Comparison of ENCODE assay signal across 22 mouse cellular contexts in genomic region chr7:24408186-24408585, GRCm38 (mm10). TPM values are rescaled to one million over a fixed set of nuclear protein-coding genes. Genes with fewer than 3 reads are reported as not detected.
A peak's percentile ranks its signal among the peaks of the same experiment; 100 is the strongest.
DNase-seq lines count a peak whose midpoint lies in the region; ATAC-seq and TF ChIP-seq lines count a peak whose summit lies in the region.
"Had no signal": no experiment of that assay in that cellular context is flagged by ENCODE, and none has a peak within 500 bp of the region (broad histone marks: within the 10 kb centered on the region; RNA-seq: fewer than 3 reads in every experiment).

No protein-coding gene starts in this region.

- no peaks in the 10 kb centered on the region for H3K4me1 ChIP-seq in intestine, embryonic 14.5 days (replicated peaks; ENCODE audit: control insufficient read depth, insufficient read depth, low read length)
- H3K4me1 ChIP-seq in intestine, postnatal 0 days (replicated peaks; ENCODE audit: control insufficient read depth, insufficient read depth, low read length) = no peaks in the 10 kb centered on the region
- H3K4me1 ChIP-seq: embryonic facial prominence, embryonic 10.5 days; embryonic facial prominence, embryonic 12.5 days had no signal

- WGBS in intestine, embryonic 14.5 days = 79% methylated on average over 9 of the region's 9 CpGs
- WGBS in intestine, postnatal 0 days = 88% methylated on average over 9 of the region's 9 CpGs

- no peaks in the 10 kb centered on the region for H3K27me3 ChIP-seq in intestine, embryonic 14.5 days (replicated peaks; ENCODE audit: control insufficient read depth, insufficient read depth, low read length)
- no peaks in the 10 kb centered on the region for H3K27me3 ChIP-seq in intestine, postnatal 0 days (replicated peaks; ENCODE audit: control insufficient read depth, insufficient read depth, low read length)
- H3K27me3 ChIP-seq: CH12.LX; embryonic facial prominence, embryonic 12.5 days; forebrain, embryonic 13.5 days; forebrain, embryonic 15.5 days; Patski had no signal

- H3K9me3 ChIP-seq in intestine, embryonic 14.5 days (ENCODE audit: control insufficient read depth, low read length) = no peaks in the 10 kb centered on the region
- H3K9me3 ChIP-seq in intestine, postnatal 0 days (ENCODE audit: control insufficient read depth) = no peaks in the 10 kb centered on the region
- H3K9me3 ChIP-seq: embryonic facial prominence, embryonic 10.5 days; embryonic facial prominence, embryonic 12.5 days; forebrain, embryonic 13.5 days; forebrain, embryonic 15.5 days; G1E had no signal

- no peak overlapping the region for H3K4me3 ChIP-seq in intestine, embryonic 14.5 days (ENCODE audit: low read depth, low read length)
- H3K4me3 ChIP-seq in intestine, postnatal 0 days (ENCODE audit: low read depth, low read length) = no peak overlapping the region
- H3K4me3 ChIP-seq: embryonic facial prominence, embryonic 10.5 days; embryonic facial prominence, embryonic 12.5 days; forebrain, embryonic 13.5 days; forebrain, embryonic 15.5 days had no signal

- H3K36me3 ChIP-seq in intestine, embryonic 14.5 days (ENCODE audit: control insufficient read depth, insufficient read depth, low read length) = 0 out of 2 replicates have a peak, but pooled peaks cover 14% of the 10 kb centered on the region
- H3K36me3 ChIP-seq in intestine, postnatal 0 days (ENCODE audit: control insufficient read depth, insufficient read depth) = peaks cover 42% of the 10 kb centered on the region; the same call in 1 of the 2 replicates

- DNase-seq in cerebellum, adult 11-12 months = peak; percentile 53
- peak; percentile 53 for DNase-seq in cerebellum, adult 9-10 months
- no peak for DNase-seq in cerebellum, postnatal 36 days
- no peak for DNase-seq in intestine, embryonic 14.5 days (ENCODE audit: low spot score)
- DNase-seq: adrenal gland, adult 8-10 months; adrenal gland, postnatal 14 days; adrenal gland, postnatal 36 days; B cell, adult 2 months; cerebellum, adult 18-20 months; forebrain, postnatal 0 days had no signal

- no peak overlapping the region for H3K4me2 ChIP-seq in intestine, embryonic 14.5 days (ENCODE audit: low read length)
- H3K4me2 ChIP-seq in intestine, postnatal 0 days (replicated peaks; ENCODE audit: low read depth) = no peak overlapping the region
- H3K4me2 ChIP-seq: embryonic facial prominence, embryonic 12.5 days; forebrain, embryonic 13.5 days; forebrain, embryonic 15.5 days had no signal

- no peak for ATAC-seq in cerebellum, adult (ENCODE audit: insufficient number of reproducible peaks, low FRiP score, low TSS enrichment)
- peak; percentile 14; the same call in 1 of the 2 replicates for ATAC-seq in intestine, embryonic 14.5 days (replicated peaks; ENCODE audit: low FRiP score, low TSS enrichment, low read depth)
- no peak for ATAC-seq in intestine, postnatal 0 days
- ATAC-seq: forebrain, embryonic 15.5 days; forebrain, postnatal 0 days; Patski had no signal

- TF ChIP-seq CTCF in intestine, postnatal 0 days (IDR thresholded peaks at IDR 0.05; ENCODE audit: low read depth) = no peak

- no peak overlapping the region for H3K9ac ChIP-seq in intestine, embryonic 14.5 days (ENCODE audit: low read length)
- H3K9ac ChIP-seq in intestine, postnatal 0 days (ENCODE audit: low read depth, low read length) = no peak overlapping the region
- H3K9ac ChIP-seq: embryonic facial prominence, embryonic 12.5 days; forebrain, embryonic 13.5 days; forebrain, embryonic 15.5 days; forebrain, postnatal 0 days had no signal

- H3K27ac ChIP-seq in intestine, embryonic 14.5 days (ENCODE audit: low read depth) = no peak overlapping the region
- H3K27ac ChIP-seq in intestine, postnatal 0 days (ENCODE audit: low read depth, low read length) = no peak overlapping the region
- H3K27ac ChIP-seq: embryonic facial prominence, embryonic 10.5 days; embryonic facial prominence, embryonic 12.5 days; forebrain, embryonic 13.5 days; forebrain, embryonic 15.5 days had no signal

RNA-seq across cellular contexts. Expression of gene Smg9, which starts 8.8 kb away (rescaled TPM):
- 24.0 and 24.5 TPM in 2 replicates for polyA plus RNA-seq in intestine, embryonic 14.5 days (2014; fragmentation: Nextera tagmentation; extraction: Ambion mirVana)
- polyA plus RNA-seq in intestine, postnatal 0 days (2015; fragmentation: Nextera tagmentation; extraction: Ambion mirVana) = 14.0 and 15.1 TPM in 2 replicates

RNA-seq across cellular contexts. Expression of gene Kcnn4, which starts 38.1 kb away (rescaled TPM):
- 0.43 and 0.70 TPM in 2 replicates for polyA plus RNA-seq in intestine, embryonic 14.5 days (2014; fragmentation: Nextera tagmentation; extraction: Ambion mirVana)
- polyA plus RNA-seq in intestine, postnatal 0 days (2015; fragmentation: Nextera tagmentation; extraction: Ambion mirVana) = 3.2 and 3.7 TPM in 2 replicates
- polyA plus RNA-seq: Patski had no signal

RNA-seq across cellular contexts. Expression of gene Irgc1, which starts 43.9 kb away (rescaled TPM):
- polyA plus RNA-seq in intestine, embryonic 14.5 days (2014; fragmentation: Nextera tagmentation; extraction: Ambion mirVana) = not detected in 2 replicates
- not detected in 2 replicates for polyA plus RNA-seq in intestine, postnatal 0 days (2015; fragmentation: Nextera tagmentation; extraction: Ambion mirVana)
- polyA plus RNA-seq: activated CD4-positive, CD25-positive, alpha-beta regulatory T cell, adult 4 months; embryonic facial prominence, embryonic 10.5 days; embryonic facial prominence, embryonic 12.5 days; forebrain, embryonic 11.5 days; forebrain, embryonic 15.5 days; forebrain, postnatal 0 days; Patski had no signal

RNA-seq across cellular contexts. Expression of gene Plaur, which starts 54.1 kb away (rescaled TPM):
- 10.0 and 10.7 TPM in 2 replicates for polyA plus RNA-seq in intestine, embryonic 14.5 days (2014; fragmentation: Nextera tagmentation; extraction: Ambion mirVana)
- polyA plus RNA-seq in intestine, postnatal 0 days (2015; fragmentation: Nextera tagmentation; extraction: Ambion mirVana) = 6.9 and 7.8 TPM in 2 replicates

RNA-seq across cellular contexts. Expression of gene Lypd5, which starts 59.2 kb away (rescaled TPM):
- not detected in 2 replicates for polyA plus RNA-seq in intestine, embryonic 14.5 days (2014; fragmentation: Nextera tagmentation; extraction: Ambion mirVana)
- polyA plus RNA-seq in intestine, postnatal 0 days (2015; fragmentation: Nextera tagmentation; extraction: Ambion mirVana) = not detected in 2 replicates
- polyA plus RNA-seq: activated CD4-positive, CD25-positive, alpha-beta regulatory T cell, adult 4 months; cortical plate, adult 2 months; embryonic facial prominence, embryonic 10.5 days; embryonic facial prominence, embryonic 12.5 days; forebrain, embryonic 11.5 days; forebrain, embryonic 13.5 days; forebrain, embryonic 15.5 days; forebrain, postnatal 0 days; G1E; Patski had no signal

Comparison
In these comparisons a context has a peak if more than half of its experiments do, and no peak if none do; other contexts are left out.
1. DNase-seq: peak in cerebellum, adult 11-12 months (single experiment) and cerebellum, adult 9-10 months (single experiment); none in cerebellum, postnatal 36 days (0 of 2) and intestine, embryonic 14.5 days (single experiment).